Mouse (Mus musculus): Measurements from ENCODE around the gene Galnt6. TPM values are rescaled to one million over a fixed set of nuclear protein-coding genes. Genes with fewer than 3 reads are reported as not detected.
A peak's percentile ranks its signal among the peaks of the same experiment; 100 is the strongest.

Galnt6 gene
- polyA plus RNA-seq, 1 experiment from 2014 or later: 0.27 TPM

GRCm38 (mm10) chr15:100762649-100763048, 33.5 kb upstream of the Galnt6 start:
- peaks cover 21% of the 10 kb centered on the region for H3K4me1 ChIP-seq
- H3K9me3 ChIP-seq: no peaks in the 10 kb centered on the region
- H3K27me3 ChIP-seq: no peaks in the 10 kb centered on the region
- 48% methylated on average over 8 of the region's 8 CpGs for WGBS
- peak overlapping the region; percentile 76 for H3K9ac ChIP-seq (replicated peaks)
- peak overlapping the region; percentile 73 for H3K4me2 ChIP-seq (replicated peaks)
- H3K27ac ChIP-seq (replicated peaks): no peak overlapping the region
- no peaks in the 10 kb centered on the region for H3K36me3 ChIP-seq
- no peak for ATAC-seq (replicated peaks)
- H3K4me3 ChIP-seq: peak overlapping the region; percentile 81

DNA sequence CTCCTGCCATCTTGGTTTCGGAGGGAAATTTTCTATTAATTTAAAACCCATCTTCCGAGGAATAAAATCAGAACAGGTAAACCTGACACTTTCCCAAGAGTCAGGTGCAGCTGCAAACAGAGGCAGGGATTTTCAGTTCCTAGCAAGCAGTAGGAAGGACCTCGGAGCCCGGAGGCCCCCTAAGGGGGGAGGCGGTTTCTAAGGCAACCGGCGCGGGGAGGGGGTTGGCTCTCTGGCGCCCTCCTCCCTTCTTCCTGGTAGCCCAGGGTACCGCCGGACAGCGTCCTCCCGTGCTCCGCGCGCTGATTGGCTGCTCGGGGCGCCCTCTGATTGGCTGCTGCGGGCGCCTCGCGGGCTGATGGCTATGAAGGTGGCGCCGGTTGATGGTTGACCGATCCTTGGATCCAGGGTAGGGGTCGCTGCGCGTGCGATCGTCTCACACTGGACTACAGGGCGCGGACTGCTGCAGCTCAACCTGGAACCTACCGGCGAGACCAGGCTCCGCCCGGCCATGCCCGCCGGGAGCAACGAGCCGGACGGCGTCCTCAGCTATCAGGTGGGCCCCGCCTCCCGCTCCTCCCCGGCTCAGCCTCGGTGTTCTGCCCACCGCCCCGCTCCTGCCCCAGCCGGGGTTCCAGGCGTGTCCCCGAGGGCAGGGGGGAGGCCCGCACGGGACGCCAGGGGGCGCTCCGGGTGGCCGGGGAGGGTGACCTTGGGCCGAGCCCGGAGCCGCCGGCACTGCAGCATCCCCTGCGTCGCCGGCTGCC, 32.4 kb upstream of the Galnt6 start, which contains the start of gene Slc4a8:
TSS of gene Slc4a8 (plus strand) at position 329 of the 767 bp plus-strand sequence.
- H3K4me1 ChIP-seq: peaks cover 21% of the 10 kb centered on the region
- ATAC-seq (replicated peaks): peak; percentile 97
- peak within 1 kb of the TSS; percentile 81 for H3K4me3 ChIP-seq

GRCm38 (mm10) chr15:100761036-100761418, 31.9 kb upstream of the Galnt6 start:
- ATAC-seq (replicated peaks): peak; percentile 36; the same call in 1 of the 2 replicates
- Histone ChIP-seq H3K36me3 (no peaks in the 10 kb centered on the region), H3K27ac (replicated peaks) (peak overlapping the region; percentile 83), H3K9me3 (no peaks in the 10 kb centered on the region), H3K4me3 (peak overlapping the region; percentile 81), H3K4me2 (replicated peaks) (peak overlapping the region; percentile 73), H3K27me3 (no peaks in the 10 kb centered on the region), H3K4me1 (peaks cover 21% of the 10 kb centered on the region), H3K9ac (replicated peaks) (peak overlapping the region; percentile 26)
- WGBS: 8% methylated on average over 9 of the region's 9 CpGs

More for the DNA sequence above, 32.4 kb upstream of the Galnt6 start, which contains the start of gene Slc4a8:
- under 1% methylated on average over 64 of the region's 64 CpGs for WGBS
- H3K9ac ChIP-seq (replicated peaks): peak within 1 kb of the TSS; percentile 76
- peak within 1 kb of the TSS; percentile 83 for H3K27ac ChIP-seq (replicated peaks)
- no peaks in the 10 kb centered on the region for H3K36me3 ChIP-seq
- H3K9me3 ChIP-seq: no peaks in the 10 kb centered on the region
- H3K4me2 ChIP-seq (replicated peaks): peak within 1 kb of the TSS; percentile 73
- no peaks in the 10 kb centered on the region for H3K27me3 ChIP-seq

- Histone ChIP-seq H3K27ac (replicated peaks) (no peak overlapping the region), H3K9me3 (no peaks in the 10 kb centered on the region), H3K4me2 (replicated peaks) (no peak overlapping the region), H3K27me3 (no peaks in the 10 kb centered on the region), H3K4me1 (peaks cover 34% of the 10 kb centered on the region), H3K4me3 (no peak overlapping the region), H3K9ac (replicated peaks) (no peak overlapping the region), H3K36me3 (no peaks in the 10 kb centered on the region)
- no peak for ATAC-seq (replicated peaks)
- 89% methylated on average over 10 of the region's 10 CpGs for WGBS
Observed at GRCm38 (mm10) chr15:100759286-100759685, 30.1 kb upstream of the Galnt6 start.

DNA sequence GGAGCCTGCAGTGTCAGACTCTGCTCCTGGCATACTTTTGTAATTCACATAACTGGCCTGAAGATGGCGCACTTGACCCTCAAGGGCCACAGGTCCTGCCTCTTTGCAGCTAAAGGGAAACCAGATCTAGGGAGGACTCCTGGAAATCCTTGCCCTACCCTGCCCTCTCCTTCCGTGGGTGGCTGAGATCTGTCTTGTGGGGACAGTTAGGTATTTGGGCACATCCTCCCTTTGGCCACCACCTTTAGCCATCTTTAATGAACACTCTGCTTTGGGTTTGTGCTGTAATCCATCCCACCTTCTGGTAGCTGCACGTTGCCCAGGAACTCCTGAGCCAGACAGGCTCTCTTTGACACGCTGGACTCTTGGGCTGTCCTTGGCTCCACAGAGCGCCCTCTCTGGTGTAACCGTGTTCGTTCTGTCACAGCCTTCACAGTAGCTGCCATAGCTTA, 28.4 kb upstream of the Galnt6 start:
- no peaks in the 10 kb centered on the region for H3K9me3 ChIP-seq
- no peak for ATAC-seq (replicated peaks)
- H3K27me3 ChIP-seq: no peaks in the 10 kb centered on the region
- no peak overlapping the region for H3K4me2 ChIP-seq (replicated peaks)
- H3K36me3 ChIP-seq: no peaks in the 10 kb centered on the region
- H3K4me1 ChIP-seq: peaks cover 27% of the 10 kb centered on the region
- 2% methylated on average over 7 of the region's 7 CpGs for WGBS
- no peak overlapping the region for H3K4me3 ChIP-seq
- H3K9ac ChIP-seq (replicated peaks): no peak overlapping the region
- H3K27ac ChIP-seq (replicated peaks): no peak overlapping the region

GRCm38 (mm10) chr15:100755881-100756624, 26.9 kb upstream of the Galnt6 start:
- WGBS: 40% methylated on average over 3 of the region's 3 CpGs
- ATAC-seq (replicated peaks): no peak
- Histone ChIP-seq H3K9me3 (no peaks in the 10 kb centered on the region), H3K9ac (replicated peaks) (no peak overlapping the region), H3K4me3 (no peak overlapping the region), H3K4me1 (peaks cover 20% of the 10 kb centered on the region), H3K27ac (replicated peaks) (peak overlapping the region; percentile 62), H3K4me2 (replicated peaks) (peak overlapping the region; percentile 42; the same call in 1 of the 2 replicates), H3K27me3 (no peaks in the 10 kb centered on the region), H3K36me3 (no peaks in the 10 kb centered on the region)

- H3K9me3 ChIP-seq: no peaks in the 10 kb centered on the region
- H3K4me2 ChIP-seq (replicated peaks): peak overlapping the region; percentile 42
- H3K27ac ChIP-seq (replicated peaks): peak overlapping the region; percentile 62
- no peak for ATAC-seq (replicated peaks)
- peaks cover 14% of the 10 kb centered on the region for H3K4me1 ChIP-seq
- H3K36me3 ChIP-seq: no peaks in the 10 kb centered on the region
- 24% methylated on average over 6 of the region's 8 CpGs for WGBS
- peak overlapping the region; percentile 21 for H3K4me3 ChIP-seq
- H3K9ac ChIP-seq (replicated peaks): peak overlapping the region; percentile 38
- H3K27me3 ChIP-seq: no peaks in the 10 kb centered on the region
Observed at GRCm38 (mm10) chr15:100755498-100755859, 26.3 kb upstream of the Galnt6 start.

- ATAC-seq (replicated peaks): 0 out of 2 replicates have a peak, but pooled peaks have one; percentile 12
- Histone ChIP-seq H3K36me3 (no peaks in the 10 kb centered on the region), H3K27me3 (no peaks in the 10 kb centered on the region), H3K4me2 (replicated peaks) (peak overlapping the region; percentile 42), H3K9ac (replicated peaks) (peak overlapping the region; percentile 38), H3K4me3 (peak overlapping the region; percentile 21), H3K9me3 (no peaks in the 10 kb centered on the region), H3K4me1 (peaks cover 14% of the 10 kb centered on the region), H3K27ac (replicated peaks) (peak overlapping the region; percentile 62)
- WGBS: 9% methylated on average over 11 of the region's 11 CpGs
Observed at GRCm38 (mm10) chr15:100754805-100755497, 25.8 kb upstream of the Galnt6 start.

DNA sequence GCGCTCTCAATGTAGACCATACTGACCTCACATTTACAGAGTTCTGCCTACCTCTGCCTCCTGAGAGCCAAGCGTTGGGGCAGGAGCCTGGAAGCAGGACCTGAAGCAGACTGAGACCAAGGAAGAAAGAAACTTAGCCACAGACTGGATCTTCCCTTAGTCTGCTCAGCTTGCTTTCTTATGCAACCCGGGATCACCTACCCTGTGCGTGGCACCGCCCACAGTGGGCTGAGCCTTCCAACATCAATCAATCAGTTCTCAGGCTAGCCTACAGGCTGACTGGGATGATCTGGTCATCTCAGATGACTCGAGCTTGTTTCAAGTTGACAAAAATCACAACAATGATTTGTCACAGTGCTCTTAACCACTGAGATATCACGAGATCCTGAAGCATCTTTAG, 24.9 kb upstream of the Galnt6 start:
- Histone ChIP-seq H3K4me3 (no peak overlapping the region), H3K9me3 (no peaks in the 10 kb centered on the region), H3K4me1 (peaks cover 14% of the 10 kb centered on the region), H3K9ac (replicated peaks) (no peak overlapping the region), H3K4me2 (replicated peaks) (no peak overlapping the region), H3K27me3 (no peaks in the 10 kb centered on the region), H3K36me3 (no peaks in the 10 kb centered on the region), H3K27ac (replicated peaks) (no peak overlapping the region)
- WGBS: 53% methylated on average over 7 of the region's 7 CpGs
- ATAC-seq (replicated peaks): no peak

- Histone ChIP-seq H3K27me3 (no peaks in the 10 kb centered on the region), H3K4me1 (peaks cover 14% of the 10 kb centered on the region), H3K4me2 (replicated peaks) (no peak overlapping the region), H3K4me3 (no peak overlapping the region), H3K9me3 (no peaks in the 10 kb centered on the region), H3K27ac (replicated peaks) (no peak overlapping the region), H3K36me3 (no peaks in the 10 kb centered on the region), H3K9ac (replicated peaks) (no peak overlapping the region)
- WGBS: 60% methylated on average over 5 of the region's 5 CpGs
- no peak for ATAC-seq (replicated peaks)
Observed at GRCm38 (mm10) chr15:100753045-100753444, 23.9 kb upstream of the Galnt6 start.

DNA sequence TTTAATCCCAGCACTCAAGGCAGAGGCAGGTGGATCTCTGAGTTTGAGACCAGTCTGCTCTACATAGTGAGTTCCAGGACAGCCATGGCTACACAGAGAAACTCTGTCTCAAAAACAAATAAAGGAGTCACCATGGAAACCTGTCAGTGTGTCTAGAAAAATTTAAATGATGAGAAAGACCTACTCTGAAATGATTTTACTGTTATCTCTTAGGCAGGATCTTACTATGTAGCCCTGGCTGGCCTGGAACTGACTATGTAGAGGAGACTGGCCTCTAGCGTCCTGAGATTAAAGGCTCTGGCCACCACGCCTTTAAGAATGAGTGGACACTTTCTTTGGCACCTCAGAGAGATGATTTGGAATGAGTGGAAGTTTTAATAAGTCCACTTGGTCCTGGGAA, 23.3 kb upstream of the Galnt6 start:
- WGBS: 80% methylated on average over 2 of the region's 2 CpGs
- H3K27me3 ChIP-seq: no peaks in the 10 kb centered on the region

More for the DNA sequence above, 23.3 kb upstream of the Galnt6 start:
- Histone ChIP-seq H3K4me1 (peaks cover 20% of the 10 kb centered on the region), H3K9me3 (no peaks in the 10 kb centered on the region), H3K4me3 (no peak overlapping the region), H3K36me3 (no peaks in the 10 kb centered on the region), H3K4me2 (replicated peaks) (no peak overlapping the region), H3K27ac (replicated peaks) (no peak overlapping the region), H3K9ac (replicated peaks) (no peak overlapping the region)
- no peak for ATAC-seq (replicated peaks)

Measured in forebrain, embryonic 15.5 days (tissue).